Mouse (Mus musculus) heart, embryonic 14.5 days (tissue): ENCODE measurements around the gene Irf2bp2. TPM values are rescaled to one million over a fixed set of nuclear protein-coding genes. Genes with fewer than 3 reads are reported as not detected.
A peak's percentile ranks its signal among the peaks of the same experiment; 100 is the strongest.

Experiments used
- ATAC-seq: fragments of 200-750 bp; cut with Nextera tagmentation; 2 replicates; pipeline ENCODE4 v1.8.0; 2017; ENCODE audit warnings: low read depth, moderate TSS enrichment; ENCODE audit not compliant: insufficient number of reproducible peaks, insufficient read depth, low FRiP score
- H3K27ac ChIP-seq, 2 experiments: fragments of 200-500 bp in 1 of 2; fragments of 300-500 bp in 1 of 2; sonication (generic) in 1 of 2; replicated peaks in 1 of 2; 2 replicates each; pipeline ENCODE4 v1.5.1; 2012 to 2014; ENCODE audit warnings: low read depth in 2 of 2, low read length in 2 of 2, control low read depth in 1 of 2, mild to moderate bottlenecking in 1 of 2, mixed read lengths in 1 of 2; ENCODE audit not compliant: control insufficient read depth in 1 of 2, insufficient read depth in 1 of 2
- H3K27me3 ChIP-seq: fragments of 300-500 bp; sonication (generic); 2 replicates; pipeline ENCODE4 v1.6.1; 2014; ENCODE audit warnings: mild to moderate bottlenecking, low read length, control low read depth; ENCODE audit not compliant: control insufficient read depth, insufficient read depth
- H3K36me3 ChIP-seq: fragments of 300-500 bp; sonication (generic); 2 replicates; pipeline ENCODE4 v1.6.1; 2014; ENCODE audit warnings: mild to moderate bottlenecking, control low read depth, low read length, mixed read lengths; ENCODE audit not compliant: control insufficient read depth, insufficient read depth
- H3K4me1 ChIP-seq, 2 experiments: fragments of 200-500 bp in 1 of 2; fragments of 300-500 bp in 1 of 2; sonication (generic) in 1 of 2; 2 replicates each; pipeline ENCODE4 v1.6.1; 2012 to 2014; ENCODE audit warnings: low read length in 2 of 2, control low read depth in 1 of 2, mixed read lengths in 1 of 2; ENCODE audit not compliant: control insufficient read depth in 2 of 2, insufficient read depth in 2 of 2
- H3K4me2 ChIP-seq: fragments of 300-500 bp; sonication (generic); 2 replicates; pipeline ENCODE4 v1.6.1; 2014; ENCODE audit warnings: mild to moderate bottlenecking, low read length
- H3K4me3 ChIP-seq, 2 experiments: fragments of 200-500 bp in 1 of 2; fragments of 300-500 bp in 1 of 2; sonication (generic) in 1 of 2; 2 replicates each; pipeline ENCODE4 v1.5.1; 2012 to 2014; ENCODE audit warnings: low read length in 2 of 2, mild to moderate bottlenecking in 2 of 2, control low read depth in 1 of 2, low read depth in 1 of 2, moderate library complexity in 1 of 2; ENCODE audit not compliant: control insufficient read depth in 1 of 2, insufficient read depth in 1 of 2
- H3K9ac ChIP-seq: fragments of 300-500 bp; sonication (generic); 2 replicates; pipeline ENCODE4 v1.6.1; 2014; ENCODE audit warnings: mild to moderate bottlenecking, low read length
- H3K9me3 ChIP-seq: fragments of 300-500 bp; sonication (generic); 2 replicates; pipeline ENCODE4 v1.6.1; 2016; ENCODE audit warnings: low read length, control low read depth; ENCODE audit not compliant: control insufficient read depth
- WGBS: fragments of 180-500 bp; shearing (Covaris S2); extraction: QIAGEN DNeasy Blood & Tissue Kit; methylation state at CpG from one replicate; pipeline ENCODE4 v1.1.7; 2014; 5-methylcytosine and 5-hydroxymethylcytosine counted together
- polyA plus RNA-seq: library from polyadenylated mRNA; unstranded; fragments of >200 nt; fragmentation: Nextera tagmentation; extraction: Ambion mirVana; gene quantifications from 2 replicates; pipeline ENCODE4 v1.2.1, GENCODE M21; 2014

Gene Irf2bp2
- polyA plus RNA-seq, 1 experiment from 2014 or later, result 9.1 TPM

- Histone ChIP-seq H3K4me1 (peaks cover 10 to 33% of the 10 kb centered on the region in 2 experiments), H3K4me3 (peak overlapping the region; percentile 68 to 100), H3K27me3 (no peaks in the 10 kb centered on the region), H3K4me2 (peak overlapping the region; percentile 85), H3K9me3 (no peaks in the 10 kb centered on the region), H3K9ac (peak overlapping the region; percentile 100), H3K27ac (peak overlapping the region; percentile 90 to 100), H3K36me3 (peaks cover 68% of the 10 kb centered on the region)
- WGBS, result under 1% methylated on average over 14 of the region's 14 CpGs
- ATAC-seq, result no peak
Observed at GRCm38 (mm10) chr8:126590024-126590529, 3.7 kb downstream of the Irf2bp2 start.

GRCm38 (mm10) chr8:126589507-126590023 lies 4.2 kb downstream of the Irf2bp2 start:
- Histone ChIP-seq H3K36me3 (peaks cover 71% of the 10 kb centered on the region), H3K9me3 (no peaks in the 10 kb centered on the region), H3K4me1 (peaks cover 10 to 34% of the 10 kb centered on the region in 2 experiments; a peak in 3 of 4 replicates), H3K27me3 (no peaks in the 10 kb centered on the region), H3K9ac (peak overlapping the region; percentile 100), H3K4me2 (peak overlapping the region; percentile 85), H3K4me3 (peak overlapping the region; percentile 68 to 100), H3K27ac (peak overlapping the region; percentile 90 to 100)
- no peak for ATAC-seq
- 0% methylated on average over 1 of the region's 1 CpGs for WGBS

- H3K9me3 ChIP-seq, result no peaks in the 10 kb centered on the region
- WGBS, result 2% methylated on average over 11 of the region's 11 CpGs
- peaks cover 71% of the 10 kb centered on the region for H3K36me3 ChIP-seq
- H3K27ac ChIP-seq, result peak overlapping the region; percentile 64 to 100
- ATAC-seq, result no peak
- H3K27me3 ChIP-seq, result no peaks in the 10 kb centered on the region
- H3K4me2 ChIP-seq, result peak overlapping the region; percentile 85
- H3K4me1 ChIP-seq, result peaks cover 12 to 39% of the 10 kb centered on the region in 2 experiments; a peak in 3 of 4 replicates
- H3K4me3 ChIP-seq, result peak overlapping the region; percentile 43 to 100
- H3K9ac ChIP-seq, result peak overlapping the region; percentile 100
Observed at GRCm38 (mm10) chr8:126588636-126589506, 4.9 kb downstream of the Irf2bp2 start.

GRCm38 (mm10) chr8:126587836-126588503 lies 5.8 kb downstream of the Irf2bp2 start:
- Histone ChIP-seq H3K4me2 (peak overlapping the region; percentile 85), H3K4me3 (peak overlapping the region; percentile 28 to 100), H3K27me3 (no peaks in the 10 kb centered on the region), H3K9ac (peak overlapping the region; percentile 100), H3K27ac (peak overlapping the region; percentile 9 to 100), H3K9me3 (no peaks in the 10 kb centered on the region), H3K36me3 (peaks cover 70% of the 10 kb centered on the region), H3K4me1 (peaks cover 17 to 47% of the 10 kb centered on the region in 2 experiments)
- WGBS, result 14% methylated on average over 10 of the region's 10 CpGs
- no peak for ATAC-seq

- Histone ChIP-seq H3K27me3 (no peaks in the 10 kb centered on the region), H3K27ac (peak overlapping the region in 1 of 2 experiments; percentile 62; a peak in 2 of 4 replicates), H3K4me3 (peak overlapping the region in 1 of 2 experiments; percentile 100; a peak in 2 of 4 replicates), H3K36me3 (peaks cover 65% of the 10 kb centered on the region), H3K9ac (peak overlapping the region; percentile 100), H3K4me2 (peak overlapping the region; percentile 85), H3K9me3 (no peaks in the 10 kb centered on the region), H3K4me1 (peaks cover 18 to 55% of the 10 kb centered on the region in 2 experiments)
- ATAC-seq, result no peak
- WGBS, result 62% methylated on average over 10 of the region's 10 CpGs
Observed at GRCm38 (mm10) chr8:126586599-126587577, 6.9 kb downstream of the Irf2bp2 start.

- no peaks in the 10 kb centered on the region for H3K9me3 ChIP-seq
- no peaks in the 10 kb centered on the region for H3K27me3 ChIP-seq
- 82% methylated on average over 2 of the region's 2 CpGs for WGBS
- H3K4me1 ChIP-seq, result peaks cover 18 to 55% of the 10 kb centered on the region in 2 experiments
- no peak for ATAC-seq
- peak overlapping the region in 1 of 2 experiments; percentile 99; a peak in 2 of 4 replicates for H3K27ac ChIP-seq
- H3K9ac ChIP-seq, result peak overlapping the region; percentile 61; the same call in 1 of the 2 replicates
- peak overlapping the region; percentile 85 for H3K4me2 ChIP-seq
- H3K4me3 ChIP-seq, result no peak overlapping the region
- peaks cover 58% of the 10 kb centered on the region for H3K36me3 ChIP-seq
Observed at GRCm38 (mm10) chr8:126586101-126586500, 7.7 kb downstream of the Irf2bp2 start.
